Mouse (Mus musculus) myocyte (in vitro differentiated cells): ENCODE data around the gene Rhbdd3. TPM values are rescaled to one million over a fixed set of nuclear protein-coding genes. Genes with fewer than 3 reads are reported as not detected.
"Not testable (repeated sequence)": the region's sequence is repeated elsewhere in the genome, so short reads cannot be mapped to it uniquely, and the experiment has no call there.

Experiments used
- H3K27me3 ChIP-seq: one replicate; pipeline ENCODE4 v1.6.1; 2011; ENCODE audit not compliant: control insufficient read depth, insufficient read depth, insufficient read length
- H3K36me3 ChIP-seq: one replicate; pipeline ENCODE4 v1.6.1; 2011; ENCODE audit not compliant: control insufficient read depth, insufficient read depth
- H3K4me2 ChIP-seq: one replicate; pipeline ENCODE4 v1.6.1; 2011; ENCODE audit warnings: low read depth, control low read depth
- H3K4me3 ChIP-seq: one replicate; pipeline ENCODE4 v1.5.1; 2011; ENCODE audit warnings: mild to moderate bottlenecking, control low read depth, moderate library complexity
- H3K79me2 ChIP-seq: one replicate; pipeline ENCODE4 v1.6.1; 2011; ENCODE audit not compliant: control insufficient read depth, insufficient read depth
- H3ac ChIP-seq: one replicate; pipeline ENCODE4 v1.6.1; 2011; ENCODE audit not compliant: control insufficient read depth, insufficient read length
- CEBPB ChIP-seq: IDR thresholded peaks from 2 replicates; pipeline ENCODE4 v1.6.1; 2011; ENCODE audit warnings: mild to moderate bottlenecking, moderate library complexity; ENCODE audit not compliant: poor library complexity, insufficient read depth, severe bottlenecking
- E2F4 ChIP-seq: IDR thresholded peaks from one replicate; pipeline ENCODE4 v1.6.1; 2011; ENCODE audit warnings: mild to moderate bottlenecking, control low read depth, moderate library complexity; ENCODE audit not compliant: insufficient read depth
- MAX ChIP-seq: IDR thresholded peaks from one replicate; pipeline ENCODE4 v1.6.1; 2011; ENCODE audit warnings: low read depth, mild to moderate bottlenecking, control low read depth
- MYOD1 ChIP-seq, 3 experiments: IDR thresholded peaks; one replicate each; pipeline ENCODE4 v1.6.1; 2011; ENCODE audit warnings: control low read depth in 2 of 3, low read depth in 2 of 3, mild to moderate bottlenecking in 2 of 3, moderate library complexity in 1 of 3; ENCODE audit not compliant: insufficient read length in 2 of 3, control insufficient read depth in 1 of 3
- MYOG ChIP-seq, 3 experiments: IDR thresholded peaks; one replicate each; pipeline ENCODE4 v1.6.1; 2011; ENCODE audit warnings: control low read depth in 2 of 3, low read depth in 2 of 3, mild to moderate bottlenecking in 2 of 3; ENCODE audit not compliant: insufficient read length in 2 of 3, control insufficient read depth in 1 of 3, insufficient read depth in 1 of 3
- POLR2A ChIP-seq: IDR thresholded peaks from one replicate; pipeline ENCODE4 v1.6.1; 2011; ENCODE audit warnings: low read depth, mild to moderate bottlenecking, control low read depth, moderate library complexity; ENCODE audit not compliant: insufficient read length
- POLR2AphosphoS2 ChIP-seq: IDR thresholded peaks from one replicate; pipeline ENCODE4 v1.6.1; 2011; ENCODE audit warnings: low read depth, control low read depth; ENCODE audit not compliant: insufficient read length
- REST ChIP-seq: IDR thresholded peaks from one replicate; pipeline ENCODE4 v1.6.1; 2011; ENCODE audit warnings: mild to moderate bottlenecking, control low read depth, moderate library complexity; ENCODE audit not compliant: insufficient read depth, insufficient read length
- SRF ChIP-seq: IDR thresholded peaks from one replicate; pipeline ENCODE4 v1.6.1; 2011; ENCODE audit warnings: low read depth; ENCODE audit not compliant: control insufficient read depth, insufficient read length
- TCF12 ChIP-seq: IDR thresholded peaks from one replicate; pipeline ENCODE4 v1.6.1; 2011; ENCODE audit warnings: mild to moderate bottlenecking, control low read depth; ENCODE audit not compliant: poor library complexity, insufficient read depth, severe bottlenecking
- TCF3 ChIP-seq: IDR thresholded peaks from one replicate; pipeline ENCODE4 v1.6.1; 2011; ENCODE audit warnings: low read depth, control low read depth; ENCODE audit not compliant: insufficient read length
- USF1 ChIP-seq: IDR thresholded peaks from one replicate; pipeline ENCODE4 v1.6.1; 2011; ENCODE audit warnings: low read depth, mild to moderate bottlenecking, control low read depth, moderate library complexity
- polyA plus RNA-seq: library from polyadenylated mRNA; unstranded; fragments of >200 nt; fragmentation: generic; extraction: Trizol; gene quantifications from one replicate; pipeline ENCODE4 v1.2.1, GENCODE M21; 2012; ENCODE audit warnings: missing spikeins

Rhbdd3 gene
- polyA plus RNA-seq, 1 experiment: 23.6 TPM

GRCm38 (mm10) chr11:5075760-5076159 is 23.0 kb upstream of the Rhbdd3 start:
- H3K4me3 ChIP-seq: no peak overlapping the region
- peaks cover 85% of the 10 kb centered on the region for H3K36me3 ChIP-seq
- TF ChIP-seq SRF (no peak), MAX (no peak), MYOG (IDR thresholded peaks at IDR 0.05; ENCODE audit: control insufficient read depth in 1 of 3, insufficient read depth in 1 of 3, insufficient read length in 2 of 3, low read depth in 2 of 3) (no peak), TCF12 (no peak), POLR2A (no peak), MYOD1 (IDR thresholded peaks at IDR 0.05; ENCODE audit: control insufficient read depth in 1 of 3, insufficient read length in 2 of 3, low read depth in 2 of 3) (no peak), POLR2AphosphoS2 (no peak)
- no peak overlapping the region for H3K4me2 ChIP-seq
- H3K79me2 ChIP-seq: peaks cover 38% of the 10 kb centered on the region
- no peak overlapping the region for H3ac ChIP-seq
- H3K27me3 ChIP-seq: no peaks in the 10 kb centered on the region

GRCm38 (mm10) chr11:5076843-5077242 is 21.9 kb upstream of the Rhbdd3 start:
- not testable (repeated sequence) for H3K27me3 ChIP-seq, H3K4me2 ChIP-seq, H3ac ChIP-seq, H3K4me3 ChIP-seq
- H3K36me3 ChIP-seq: peaks cover 82% of the 10 kb centered on the region
- H3K79me2 ChIP-seq: peaks cover 43% of the 10 kb centered on the region

- Histone ChIP-seq H3K4me2 (no peak overlapping the region), H3ac (no peak overlapping the region), H3K79me2 (peaks cover 76% of the 10 kb centered on the region), H3K27me3 (no peaks in the 10 kb centered on the region), H3K4me3 (no peak overlapping the region), H3K36me3 (peaks cover 90% of the 10 kb centered on the region)
- TF ChIP-seq USF1: no peak
- no peak for TF ChIP-seq MYOD1 (IDR thresholded peaks at IDR 0.05; ENCODE audit: control insufficient read depth in 1 of 3, insufficient read length in 2 of 3, low read depth in 2 of 3)
- TF ChIP-seq MYOG (IDR thresholded peaks at IDR 0.05; ENCODE audit: control insufficient read depth in 1 of 3, insufficient read depth in 1 of 3, insufficient read length in 2 of 3, low read depth in 2 of 3): no peak
- TF ChIP-seq REST: no peak
- TF ChIP-seq E2F4: no peak
- TF ChIP-seq MAX: no peak
- no peak for TF ChIP-seq TCF12
- no peak for TF ChIP-seq POLR2A
- TF ChIP-seq POLR2AphosphoS2: no peak
Observed at GRCm38 (mm10) chr11:5089147-5089546, 9.6 kb upstream of the Rhbdd3 start.

DNA sequence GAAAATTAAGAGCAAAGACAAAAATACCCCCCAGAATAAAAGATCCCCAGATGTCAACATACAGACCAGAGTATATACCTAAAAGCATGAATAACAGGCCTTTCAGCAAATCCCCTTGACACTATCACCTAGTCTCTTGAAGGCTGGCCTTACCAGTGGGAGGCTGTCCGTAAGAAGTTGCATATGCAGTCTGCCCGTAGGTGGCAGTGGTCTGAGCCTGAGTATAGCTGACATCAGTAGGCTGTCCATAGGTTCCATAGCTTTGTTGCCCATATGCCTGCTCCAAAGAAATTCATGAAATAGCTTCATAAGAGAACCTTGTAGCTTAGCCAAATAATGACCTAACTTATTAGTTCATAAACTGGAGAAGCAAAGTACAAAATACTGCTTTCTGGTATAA is 7.0 kb upstream of the Rhbdd3 start:
- Histone ChIP-seq H3K79me2 (peaks cover 92% of the 10 kb centered on the region), H3ac (no peak overlapping the region), H3K27me3 (no peaks in the 10 kb centered on the region), H3K4me2 (no peak overlapping the region), H3K4me3 (no peak overlapping the region), H3K36me3 (peaks cover 64% of the 10 kb centered on the region)
- TF ChIP-seq MYOD1 (IDR thresholded peaks at IDR 0.05; ENCODE audit: control insufficient read depth in 1 of 3, insufficient read length in 2 of 3, low read depth in 2 of 3): no peak
- no peak for TF ChIP-seq TCF3
- no peak for TF ChIP-seq REST
- TF ChIP-seq SRF: no peak
- no peak for TF ChIP-seq MYOG (IDR thresholded peaks at IDR 0.05; ENCODE audit: control insufficient read depth in 1 of 3, insufficient read depth in 1 of 3, insufficient read length in 2 of 3, low read depth in 2 of 3)
- TF ChIP-seq POLR2A: no peak
- TF ChIP-seq USF1: no peak
- no peak for TF ChIP-seq TCF12
- TF ChIP-seq POLR2AphosphoS2: no peak
- TF ChIP-seq E2F4: no peak
- TF ChIP-seq CEBPB: no peak
- TF ChIP-seq MAX: no peak

- no peak overlapping the region for H3ac ChIP-seq
- peaks cover 25% of the 10 kb centered on the region for H3K36me3 ChIP-seq
- H3K27me3 ChIP-seq: no peaks in the 10 kb centered on the region
- H3K4me2 ChIP-seq: peak overlapping the region; percentile 100
- no peak overlapping the region for H3K4me3 ChIP-seq
- TF ChIP-seq REST: no peak
- TF ChIP-seq MYOG (IDR thresholded peaks at IDR 0.05; ENCODE audit: control insufficient read depth in 1 of 3, insufficient read depth in 1 of 3, insufficient read length in 2 of 3, low read depth in 2 of 3): no peak
- no peak for TF ChIP-seq USF1
- TF ChIP-seq CEBPB: no peak
- TF ChIP-seq MYOD1 (IDR thresholded peaks at IDR 0.05; ENCODE audit: control insufficient read depth in 1 of 3, insufficient read length in 2 of 3, low read depth in 2 of 3): no peak
- no peak for TF ChIP-seq E2F4
- TF ChIP-seq MAX: no peak
- no peak for TF ChIP-seq SRF
- no peak for TF ChIP-seq POLR2AphosphoS2
- TF ChIP-seq TCF12: no peak
- TF ChIP-seq TCF3: no peak
- no peak for TF ChIP-seq POLR2A
- H3K79me2 ChIP-seq: peaks cover 79% of the 10 kb centered on the region
Observed at GRCm38 (mm10) chr11:5095877-5096276, 2.8 kb upstream of the Rhbdd3 start.
